Mouse (Mus musculus): ENCODE measurements around the gene Map1lc3a. TPM values are rescaled to one million over a fixed set of nuclear protein-coding genes. Genes with fewer than 3 reads are reported as not detected.

Gene Map1lc3a
- total RNA-seq, 1 experiment, result 38.4 TPM

DNA sequence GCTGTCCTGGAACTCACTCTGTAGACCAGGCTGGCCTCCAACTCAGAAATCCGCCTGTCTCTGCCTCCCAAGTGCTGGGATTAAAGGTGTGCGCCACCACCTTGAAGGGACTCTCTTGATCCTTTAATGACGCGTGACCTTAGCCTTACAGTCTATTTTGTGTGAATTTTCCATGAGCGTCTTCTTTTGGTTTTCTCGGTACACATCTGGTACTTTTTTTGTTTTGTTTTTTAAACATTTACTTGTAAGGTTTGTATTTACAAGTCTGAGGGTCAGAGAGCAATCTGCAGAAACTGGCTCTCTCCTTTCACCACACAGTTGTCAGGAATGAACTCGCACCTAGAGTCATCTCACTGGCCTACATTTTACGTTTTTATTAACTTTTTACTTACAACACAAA is 2.5 kb upstream of the Map1lc3a start:
- in situ Hi-C loops (cut with MboI; ENCODE audit: low sequenced_read_pairs in 2 of 2, unreplicated experiment in 2 of 2), result no loop called here
- H3K9me3 ChIP-seq (ENCODE audit: control insufficient read depth, insufficient read depth, low read depth, low read length), result no peaks in the 10 kb centered on the region
- H3K4me1 ChIP-seq (ENCODE audit: control insufficient read depth in 2 of 2, insufficient read depth in 2 of 2, low read length in 2 of 2, poor library complexity in 1 of 2), result peaks cover 0 to 5% of the 10 kb centered on the region in 2 experiments; a peak in 2 of 4 replicates
- H3K4me3 ChIP-seq (ENCODE audit: insufficient read depth in 1 of 2, low read depth in 1 of 2, low read length in 2 of 2, poor library complexity in 1 of 2, severe bottlenecking in 1 of 2), result no peak overlapping the region
- no peak for DNase-seq (ENCODE audit: low read depth, low spot score)
- no peak for TF ChIP-seq CHD2 (IDR thresholded peaks at IDR 0.05; ENCODE audit: low read depth, low read length)
- TF ChIP-seq ZC3H11A (IDR thresholded peaks at IDR 0.05; ENCODE audit: borderline replicate concordance, low read depth, low read length), result no peak
- no peak for TF ChIP-seq HCFC1 (IDR thresholded peaks at IDR 0.05; ENCODE audit: borderline replicate concordance, insufficient read depth, low read length)
- no peak for TF ChIP-seq MAFK (IDR thresholded peaks at IDR 0.05; ENCODE audit: insufficient read depth, low read depth, low read length)
- TF ChIP-seq ZNF384 (IDR thresholded peaks at IDR 0.05; ENCODE audit: low read depth, low read length), result no peak
- no peak overlapping the region for H3K9ac ChIP-seq (ENCODE audit: insufficient read depth, low read depth, low read length, poor library complexity, severe bottlenecking)
- H3K36me3 ChIP-seq (ENCODE audit: control insufficient read depth, insufficient read depth, low read length, poor library complexity, severe bottlenecking), result no peaks in the 10 kb centered on the region
- no peak overlapping the region for H3K27ac ChIP-seq (ENCODE audit: insufficient read depth, low read depth, low read length, poor library complexity, severe bottlenecking)

DNA sequence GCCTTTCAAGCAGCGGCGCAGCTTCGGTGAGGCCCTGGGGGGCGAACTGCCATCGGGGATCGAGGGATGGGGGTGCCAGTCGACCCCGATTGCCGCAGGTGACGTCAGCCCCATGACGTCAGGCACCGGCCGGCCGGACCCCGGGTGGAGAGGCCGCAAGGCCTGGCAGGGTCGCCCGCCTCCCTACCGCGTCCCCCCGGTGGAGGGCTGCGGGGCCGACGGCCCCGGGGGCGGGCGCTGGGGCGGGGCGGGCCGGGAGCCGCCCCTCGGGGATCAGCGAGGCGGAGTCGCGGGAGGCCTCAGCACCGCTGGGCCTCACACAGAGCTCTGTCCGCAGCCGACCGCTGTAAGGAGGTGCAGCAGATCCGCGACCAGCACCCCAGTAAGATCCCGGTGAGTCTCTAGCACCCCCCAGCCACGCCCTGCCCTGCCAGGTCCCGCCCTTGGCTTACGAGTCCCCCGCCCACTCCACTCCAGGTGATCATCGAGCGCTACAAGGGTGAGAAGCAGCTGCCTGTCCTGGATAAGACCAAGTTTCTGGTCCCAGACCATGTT is 601 bp downstream of the Map1lc3a start:
- peak overlapping the region; percentile 84 to 87 for H3K4me3 ChIP-seq (ENCODE audit: insufficient read depth in 1 of 2, low read depth in 1 of 2, low read length in 2 of 2, poor library complexity in 1 of 2, severe bottlenecking in 1 of 2)
- in situ Hi-C loops (cut with MboI; ENCODE audit: low sequenced_read_pairs in 2 of 2, unreplicated experiment in 2 of 2), result no loop called here
- DNase-seq (ENCODE audit: low read depth, low spot score), result no peak
- H3K9ac ChIP-seq (ENCODE audit: insufficient read depth, low read depth, low read length, poor library complexity, severe bottlenecking), result peak overlapping the region; percentile 83
- TF ChIP-seq ZC3H11A (IDR thresholded peaks at IDR 0.05; ENCODE audit: borderline replicate concordance, low read depth, low read length), result no peak
- TF ChIP-seq ZNF384 (IDR thresholded peaks at IDR 0.05; ENCODE audit: low read depth, low read length), result no peak
- TF ChIP-seq MAFK (IDR thresholded peaks at IDR 0.05; ENCODE audit: insufficient read depth, low read depth, low read length), result no peak
- TF ChIP-seq CHD2 (IDR thresholded peaks at IDR 0.05; ENCODE audit: low read depth, low read length), result no peak
- no peak for TF ChIP-seq HCFC1 (IDR thresholded peaks at IDR 0.05; ENCODE audit: borderline replicate concordance, insufficient read depth, low read length)
- peak overlapping the region; percentile 62; the same call in 1 of the 2 replicates for H3K27ac ChIP-seq (ENCODE audit: insufficient read depth, low read depth, low read length, poor library complexity, severe bottlenecking)
- peaks cover 0 to 5% of the 10 kb centered on the region in 2 experiments; a peak in 2 of 4 replicates for H3K4me1 ChIP-seq (ENCODE audit: control insufficient read depth in 2 of 2, insufficient read depth in 2 of 2, low read length in 2 of 2, poor library complexity in 1 of 2)
- H3K9me3 ChIP-seq (ENCODE audit: control insufficient read depth, insufficient read depth, low read depth, low read length), result no peaks in the 10 kb centered on the region
- H3K36me3 ChIP-seq (ENCODE audit: control insufficient read depth, insufficient read depth, low read length, poor library complexity, severe bottlenecking), result no peaks in the 10 kb centered on the region

DNA sequence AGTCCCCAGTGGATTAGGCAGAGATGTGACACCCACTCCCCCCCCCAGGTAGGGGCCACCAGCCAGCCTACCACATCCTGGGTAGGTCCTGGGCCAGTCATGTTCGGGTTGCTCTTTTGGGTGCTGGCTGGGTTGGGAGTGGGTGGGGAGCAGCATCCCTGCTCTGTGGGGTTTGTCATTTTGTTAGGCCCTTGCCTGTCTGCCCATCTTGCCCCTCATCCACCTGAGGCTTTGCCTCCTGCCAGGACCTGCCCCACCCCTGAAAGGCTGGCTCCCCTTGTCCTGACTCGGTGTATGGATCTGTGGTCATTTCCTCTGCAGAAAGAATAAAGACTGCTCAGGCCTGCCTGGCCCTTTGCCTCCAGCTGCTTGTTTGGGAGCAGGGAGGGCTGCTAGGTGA is 1.6 kb downstream of the Map1lc3a start:
- Histone ChIP-seq H3K36me3 (ENCODE audit: control insufficient read depth, insufficient read depth, low read length, poor library complexity, severe bottlenecking) (no peaks in the 10 kb centered on the region), H3K27ac (ENCODE audit: insufficient read depth, low read depth, low read length, poor library complexity, severe bottlenecking) (no peak overlapping the region), H3K4me1 (ENCODE audit: control insufficient read depth in 2 of 2, insufficient read depth in 2 of 2, low read length in 2 of 2, poor library complexity in 1 of 2) (peaks cover 0 to 5% of the 10 kb centered on the region in 2 experiments; a peak in 2 of 4 replicates), H3K9ac (ENCODE audit: insufficient read depth, low read depth, low read length, poor library complexity, severe bottlenecking) (no peak overlapping the region), H3K9me3 (ENCODE audit: control insufficient read depth, insufficient read depth, low read depth, low read length) (no peaks in the 10 kb centered on the region), H3K4me3 (ENCODE audit: insufficient read depth in 1 of 2, low read depth in 1 of 2, low read length in 2 of 2, poor library complexity in 1 of 2, severe bottlenecking in 1 of 2) (no peak overlapping the region)
- in situ Hi-C loops (cut with MboI; ENCODE audit: low sequenced_read_pairs in 2 of 2, unreplicated experiment in 2 of 2), result no loop called here
- DNase-seq (ENCODE audit: low read depth, low spot score), result no peak
- TF ChIP-seq ZNF384 (IDR thresholded peaks at IDR 0.05; ENCODE audit: low read depth, low read length), result no peak
- TF ChIP-seq CHD2 (IDR thresholded peaks at IDR 0.05; ENCODE audit: low read depth, low read length), result no peak
- no peak for TF ChIP-seq ZC3H11A (IDR thresholded peaks at IDR 0.05; ENCODE audit: borderline replicate concordance, low read depth, low read length)

DNA sequence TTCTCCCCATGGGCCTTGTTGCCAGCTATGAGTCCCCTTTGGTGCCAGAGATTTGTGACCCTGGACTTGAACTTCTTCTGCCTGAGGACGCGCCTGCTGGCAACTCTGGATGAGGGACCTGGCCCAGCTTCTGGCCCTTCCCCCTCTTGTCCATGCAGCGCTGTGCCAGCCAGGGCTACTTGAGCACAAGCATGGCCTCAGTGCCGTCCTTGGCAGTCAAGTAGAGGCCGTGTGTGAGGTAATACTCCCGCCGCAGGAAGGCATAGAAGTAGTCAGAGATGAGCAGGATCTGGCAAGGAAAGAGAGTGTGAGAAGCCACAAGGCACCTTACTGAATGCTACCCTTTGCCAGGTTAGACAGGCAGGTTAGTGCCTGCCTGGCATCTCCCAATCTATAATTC is 2.3 kb downstream of the Map1lc3a start:
- no peak overlapping the region for H3K9ac ChIP-seq (ENCODE audit: insufficient read depth, low read depth, low read length, poor library complexity, severe bottlenecking)
- H3K9me3 ChIP-seq (ENCODE audit: control insufficient read depth, insufficient read depth, low read depth, low read length), result no peaks in the 10 kb centered on the region
- no peak for DNase-seq (ENCODE audit: low read depth, low spot score)
- in situ Hi-C loops (cut with MboI; ENCODE audit: low sequenced_read_pairs in 2 of 2, unreplicated experiment in 2 of 2), result no loop called here
- TF ChIP-seq ZC3H11A (IDR thresholded peaks at IDR 0.05; ENCODE audit: borderline replicate concordance, low read depth, low read length) (no peak), HCFC1 (IDR thresholded peaks at IDR 0.05; ENCODE audit: borderline replicate concordance, insufficient read depth, low read length) (no peak), CHD2 (IDR thresholded peaks at IDR 0.05; ENCODE audit: low read depth, low read length) (no peak), ZNF384 (IDR thresholded peaks at IDR 0.05; ENCODE audit: low read depth, low read length) (no peak)
- peaks cover 0 to 5% of the 10 kb centered on the region in 2 experiments; a peak in 2 of 4 replicates for H3K4me1 ChIP-seq (ENCODE audit: control insufficient read depth in 2 of 2, insufficient read depth in 2 of 2, low read length in 2 of 2, poor library complexity in 1 of 2)
- no peak overlapping the region for H3K4me3 ChIP-seq (ENCODE audit: insufficient read depth in 1 of 2, low read depth in 1 of 2, low read length in 2 of 2, poor library complexity in 1 of 2, severe bottlenecking in 1 of 2)
- no peaks in the 10 kb centered on the region for H3K36me3 ChIP-seq (ENCODE audit: control insufficient read depth, insufficient read depth, low read length, poor library complexity, severe bottlenecking)
- H3K27ac ChIP-seq (ENCODE audit: insufficient read depth, low read depth, low read length, poor library complexity, severe bottlenecking), result no peak overlapping the region

DNA sequence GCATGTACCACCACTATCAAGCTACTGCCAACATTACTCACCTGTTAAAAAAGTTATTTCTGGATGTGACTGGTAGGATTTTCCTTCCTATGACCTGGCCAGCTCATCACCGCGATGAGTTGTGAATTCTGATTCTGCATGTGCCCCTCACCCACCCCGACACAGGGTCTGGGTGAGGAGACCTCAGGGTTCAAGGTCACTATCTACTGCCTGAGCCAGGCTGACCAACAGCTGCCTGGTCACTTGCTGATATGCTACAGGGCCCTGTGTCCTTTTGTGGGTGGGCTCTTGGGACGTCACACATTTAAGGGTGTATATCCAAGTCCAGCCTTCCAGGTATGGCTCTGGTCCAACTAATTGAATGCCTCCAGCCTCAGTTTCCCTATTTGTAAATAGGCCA is 3.1 kb downstream of the Map1lc3a start:
- no peaks in the 10 kb centered on the region for H3K9me3 ChIP-seq (ENCODE audit: control insufficient read depth, insufficient read depth, low read depth, low read length)
- H3K9ac ChIP-seq (ENCODE audit: insufficient read depth, low read depth, low read length, poor library complexity, severe bottlenecking), result no peak overlapping the region
- no peak overlapping the region for H3K4me3 ChIP-seq (ENCODE audit: insufficient read depth in 1 of 2, low read depth in 1 of 2, low read length in 2 of 2, poor library complexity in 1 of 2, severe bottlenecking in 1 of 2)
- in situ Hi-C loops (cut with MboI; ENCODE audit: low sequenced_read_pairs in 2 of 2, unreplicated experiment in 2 of 2), result no loop called here
- H3K27ac ChIP-seq (ENCODE audit: insufficient read depth, low read depth, low read length, poor library complexity, severe bottlenecking), result no peak overlapping the region
- no peaks in the 10 kb centered on the region for H3K36me3 ChIP-seq (ENCODE audit: control insufficient read depth, insufficient read depth, low read length, poor library complexity, severe bottlenecking)
- H3K4me1 ChIP-seq (ENCODE audit: control insufficient read depth in 2 of 2, insufficient read depth in 2 of 2, low read length in 2 of 2, poor library complexity in 1 of 2), result peaks cover 0 to 5% of the 10 kb centered on the region in 2 experiments; a peak in 2 of 4 replicates
- TF ChIP-seq HCFC1 (IDR thresholded peaks at IDR 0.05; ENCODE audit: borderline replicate concordance, insufficient read depth, low read length), result no peak
- TF ChIP-seq CHD2 (IDR thresholded peaks at IDR 0.05; ENCODE audit: low read depth, low read length), result no peak
- TF ChIP-seq MAFK (IDR thresholded peaks at IDR 0.05; ENCODE audit: insufficient read depth, low read depth, low read length), result no peak
- TF ChIP-seq ZC3H11A (IDR thresholded peaks at IDR 0.05; ENCODE audit: borderline replicate concordance, low read depth, low read length), result no peak
- no peak for TF ChIP-seq ZNF384 (IDR thresholded peaks at IDR 0.05; ENCODE audit: low read depth, low read length)
- no peak for DNase-seq (ENCODE audit: low read depth, low spot score)

Measured in ES-E14 (cell line).